Mouse (Mus musculus) C2C12 (cell line): ENCODE results near the gene Ndufaf8. TPM values are rescaled to one million over a fixed set of nuclear protein-coding genes. Genes with fewer than 3 reads are reported as not detected.

Experiments used
- H3K27me3 ChIP-seq: one replicate; pipeline ENCODE4 v1.6.1; 2011; ENCODE audit not compliant: control insufficient read depth, insufficient read depth, insufficient read length
- H3K36me3 ChIP-seq: one replicate; pipeline ENCODE4 v1.6.1; 2011; ENCODE audit not compliant: control insufficient read depth, insufficient read depth
- H3K4me3 ChIP-seq: one replicate; pipeline ENCODE4 v1.5.1; 2011; ENCODE audit warnings: mild to moderate bottlenecking, control low read depth; ENCODE audit not compliant: poor library complexity, insufficient read depth, severe bottlenecking
- H3K79me2 ChIP-seq: one replicate; pipeline ENCODE4 v1.6.1; 2011; ENCODE audit not compliant: control insufficient read depth, insufficient read depth
- H3K79me3 ChIP-seq: one replicate; pipeline ENCODE4 v1.6.1; 2011; ENCODE audit warnings: low read depth, control low read depth
- H3ac ChIP-seq: one replicate; pipeline ENCODE3; 2011; ENCODE audit warnings: low read depth; ENCODE audit not compliant: control insufficient read depth, insufficient read length
- CEBPB ChIP-seq: IDR thresholded peaks from one replicate; pipeline ENCODE4 v1.6.1; 2011; ENCODE audit warnings: low read depth, mild to moderate bottlenecking, control low read depth, moderate library complexity
- CTCF ChIP-seq: IDR thresholded peaks from one replicate; pipeline ENCODE4 v1.5.1; 2011; ENCODE audit not compliant: control insufficient read depth, insufficient read depth, insufficient read length
- FOSL1 ChIP-seq: IDR thresholded peaks from one replicate; pipeline ENCODE4 v1.8.0; 2011; ENCODE audit warnings: mild to moderate bottlenecking, low read length; ENCODE audit not compliant: poor library complexity, insufficient read depth, severe bottlenecking
- MAX ChIP-seq: IDR thresholded peaks from one replicate; pipeline ENCODE4 v1.6.1; 2011; ENCODE audit warnings: mild to moderate bottlenecking, control low read depth
- MYOD1 ChIP-seq: IDR thresholded peaks from one replicate; pipeline ENCODE4 v1.6.1; 2011; ENCODE audit warnings: low read depth; ENCODE audit not compliant: control insufficient read depth, insufficient read length
- MYOG ChIP-seq: IDR thresholded peaks from one replicate; pipeline ENCODE4 v1.6.1; 2011; ENCODE audit not compliant: control insufficient read depth, insufficient read length; ENCODE audit errors: extremely low read depth
- USF1 ChIP-seq: IDR thresholded peaks from one replicate; pipeline ENCODE4 v1.6.1; 2011; ENCODE audit warnings: low read depth, mild to moderate bottlenecking, control low read depth, moderate library complexity
- polyA plus RNA-seq: library from polyadenylated mRNA; unstranded; fragments of >200 nt; fragmentation: generic; extraction: Trizol; gene quantifications from one replicate; pipeline ENCODE4 v1.2.1, GENCODE M21; 2012; ENCODE audit warnings: missing spikeins

The Ndufaf8 gene
- polyA plus RNA-seq, 1 experiment: 59.0 TPM

DNA sequence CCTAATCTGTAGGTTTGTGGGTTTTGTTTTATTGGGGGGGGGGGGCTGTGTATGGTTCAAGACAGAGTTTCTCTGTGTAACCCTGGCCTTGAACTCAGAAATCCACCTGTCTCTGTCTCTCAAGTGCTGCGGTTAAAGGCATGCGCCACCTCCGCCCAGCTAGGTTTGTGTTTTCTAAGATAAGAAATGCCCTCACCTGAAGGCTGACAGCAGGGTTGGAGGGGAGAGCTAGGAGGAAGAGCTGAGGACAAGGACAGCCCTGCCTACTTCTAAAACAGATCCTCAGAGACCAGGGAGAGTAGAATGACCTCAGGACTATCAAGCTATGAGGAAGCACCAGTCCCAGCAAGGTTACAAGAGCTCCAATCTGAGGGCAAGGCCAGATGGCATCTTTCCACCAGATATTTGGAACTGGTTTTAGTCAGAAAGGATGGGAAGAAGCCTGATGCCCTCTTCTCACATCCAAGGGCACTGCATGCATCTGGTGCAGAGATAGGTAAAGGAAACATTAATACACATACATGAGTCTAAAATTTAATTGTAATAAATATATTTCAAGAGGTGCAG lies 4.8 kb downstream of the Ndufaf8 start:
- H3K79me2 ChIP-seq: peaks cover 10% of the 10 kb centered on the region
- no peak overlapping the region for H3ac ChIP-seq
- peaks cover 41% of the 10 kb centered on the region for H3K36me3 ChIP-seq
- no peak overlapping the region for H3K4me3 ChIP-seq
- H3K27me3 ChIP-seq: no peaks in the 10 kb centered on the region
- H3K79me3 ChIP-seq: peaks cover 2% of the 10 kb centered on the region
- no peak for TF ChIP-seq USF1

DNA sequence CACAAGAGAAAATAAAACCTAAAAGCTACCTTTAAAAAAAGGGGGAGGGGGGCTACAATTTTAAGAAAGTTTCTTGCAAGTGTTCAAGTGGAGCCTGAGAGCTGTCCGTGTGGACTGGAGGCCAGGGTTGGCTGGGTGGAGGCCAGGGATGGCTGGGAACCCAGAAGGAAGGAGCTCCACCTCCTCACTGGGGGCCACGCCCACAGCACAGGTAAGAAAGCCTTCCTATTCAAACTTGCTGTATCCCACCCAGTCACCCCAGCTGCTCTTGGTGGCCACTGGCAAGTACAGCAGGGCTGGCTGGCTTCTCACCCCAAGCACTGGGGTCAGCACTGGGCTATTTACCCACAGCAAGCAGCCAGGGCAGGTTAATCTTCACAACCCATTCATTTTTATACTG lies 8.3 kb downstream of the Ndufaf8 start:
- peaks cover 50% of the 10 kb centered on the region for H3K36me3 ChIP-seq
- no peak for TF ChIP-seq FOSL1
- no peak for TF ChIP-seq USF1
- no peak for TF ChIP-seq MAX
- TF ChIP-seq CEBPB: no peak
- TF ChIP-seq MYOD1: no peak
- TF ChIP-seq MYOG: no peak
- TF ChIP-seq CTCF: no peak
- no peaks in the 10 kb centered on the region for H3K27me3 ChIP-seq
- no peak overlapping the region for H3K4me3 ChIP-seq
- H3ac ChIP-seq: no peak overlapping the region
- no peaks in the 10 kb centered on the region for H3K79me3 ChIP-seq
- H3K79me2 ChIP-seq: no peaks in the 10 kb centered on the region

DNA sequence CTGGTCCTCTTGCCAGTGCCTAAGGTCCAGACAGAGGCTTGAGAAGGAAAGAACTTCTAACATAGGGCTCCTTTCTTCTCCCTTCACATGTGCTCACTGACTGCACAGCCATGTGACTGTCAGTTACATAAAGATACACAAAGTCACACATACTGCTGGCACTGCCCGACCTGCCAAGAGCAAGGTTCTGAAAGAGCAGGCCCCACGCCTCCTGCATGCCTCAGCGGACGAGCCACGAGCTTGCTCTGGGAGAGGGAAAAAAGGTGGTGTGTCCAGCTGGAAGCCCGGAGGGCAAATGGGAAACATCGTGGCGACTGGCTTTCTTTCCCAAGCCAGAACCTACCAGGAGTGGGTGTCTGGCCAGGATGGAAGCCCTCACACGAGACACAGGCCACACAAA lies 9.1 kb downstream of the Ndufaf8 start:
- TF ChIP-seq USF1: no peak
- no peak for TF ChIP-seq CEBPB
- no peak for TF ChIP-seq MYOG
- TF ChIP-seq MYOD1: no peak
- TF ChIP-seq CTCF: no peak
- TF ChIP-seq MAX: no peak
- no peak for TF ChIP-seq FOSL1
- no peaks in the 10 kb centered on the region for H3K79me2 ChIP-seq
- peaks cover 50% of the 10 kb centered on the region for H3K36me3 ChIP-seq
- H3K27me3 ChIP-seq: no peaks in the 10 kb centered on the region
- no peak overlapping the region for H3ac ChIP-seq
- no peak overlapping the region for H3K4me3 ChIP-seq
- H3K79me3 ChIP-seq: no peaks in the 10 kb centered on the region

DNA sequence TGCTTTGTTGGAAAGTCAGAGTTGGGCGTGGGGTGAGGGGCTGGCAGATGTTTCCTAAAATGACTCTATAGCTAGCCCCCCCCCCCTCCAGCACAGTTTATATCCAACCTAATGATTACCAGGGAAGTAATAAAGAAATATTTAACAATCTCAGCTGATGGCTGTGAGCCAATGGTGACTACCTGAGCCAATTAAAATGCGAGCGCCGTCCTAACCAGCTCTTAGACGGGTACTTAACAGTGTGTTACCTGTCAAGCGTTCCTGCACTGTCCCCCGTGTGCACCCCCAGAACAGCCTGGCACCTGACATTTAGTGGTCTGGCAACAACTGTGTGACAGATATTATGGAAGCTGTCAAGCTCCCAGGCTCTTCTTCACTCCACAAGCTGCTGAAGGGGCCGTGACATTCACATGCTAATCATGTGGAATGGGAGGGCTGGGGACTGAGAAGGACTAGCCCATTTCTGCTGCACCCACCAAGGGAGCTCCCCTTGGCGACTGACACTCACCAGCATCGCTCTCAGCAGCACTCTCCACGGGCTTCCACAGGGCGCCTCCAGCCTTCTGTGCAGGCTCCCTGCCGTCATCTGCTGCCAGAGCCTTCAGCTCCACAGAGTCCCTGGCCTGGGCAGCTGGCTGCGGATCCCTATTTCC lies 11.0 kb downstream of the Ndufaf8 start:
- Histone ChIP-seq H3K79me2 (no peaks in the 10 kb centered on the region), H3K79me3 (no peaks in the 10 kb centered on the region), H3K4me3 (no peak overlapping the region), H3K36me3 (peaks cover 47% of the 10 kb centered on the region), H3K27me3 (no peaks in the 10 kb centered on the region), H3ac (no peak overlapping the region)
- TF ChIP-seq CEBPB (no peak), MAX (no peak), CTCF (no peak)

DNA sequence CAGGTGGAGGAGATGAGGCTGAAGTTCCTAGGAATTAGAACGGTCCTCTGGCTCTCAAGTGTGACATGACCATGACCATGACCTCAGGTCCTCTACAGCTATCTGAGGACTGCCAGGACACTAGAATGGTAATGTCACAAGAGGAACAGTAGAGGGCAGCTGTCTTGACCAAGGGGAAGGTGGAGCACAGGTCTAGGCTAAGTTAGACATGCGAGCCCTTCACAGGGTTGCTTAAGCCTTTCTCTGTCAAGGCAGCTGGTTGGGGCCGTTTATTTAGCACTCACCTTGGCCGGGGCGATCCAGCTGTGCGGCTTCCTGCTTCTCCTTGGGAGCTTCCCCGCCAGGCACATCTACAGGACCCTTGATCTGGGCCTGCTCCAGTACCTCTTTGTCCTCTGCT lies 11.8 kb downstream of the Ndufaf8 start:
- no peaks in the 10 kb centered on the region for H3K79me3 ChIP-seq
- no peaks in the 10 kb centered on the region for H3K27me3 ChIP-seq
- H3K4me3 ChIP-seq: no peak overlapping the region
- no peaks in the 10 kb centered on the region for H3K79me2 ChIP-seq
- H3ac ChIP-seq: no peak overlapping the region
- H3K36me3 ChIP-seq: peaks cover 40% of the 10 kb centered on the region
- TF ChIP-seq CTCF: no peak
- TF ChIP-seq CEBPB: no peak
- TF ChIP-seq USF1: no peak

DNA sequence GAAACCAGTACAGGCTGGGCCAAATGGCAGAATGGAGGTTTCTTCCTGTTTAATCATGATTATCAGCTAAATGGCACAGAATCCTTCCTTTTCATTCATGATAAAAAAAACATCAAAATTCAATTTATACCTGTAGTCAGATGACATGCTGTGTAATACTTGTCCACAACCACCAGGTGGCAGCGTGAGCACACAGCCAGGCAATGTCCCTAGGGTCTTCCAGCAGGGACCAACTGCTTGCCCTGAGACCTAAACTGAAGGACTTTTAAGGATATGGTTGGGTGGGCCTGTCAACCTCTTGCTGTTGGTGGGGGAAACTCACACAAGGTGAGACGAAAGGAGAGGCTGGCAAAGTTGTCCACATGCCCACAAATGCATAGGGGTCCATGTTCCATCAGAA lies 12.3 kb downstream of the Ndufaf8 start:
- Histone ChIP-seq H3K4me3 (no peak overlapping the region), H3K79me3 (no peaks in the 10 kb centered on the region), H3K79me2 (no peaks in the 10 kb centered on the region), H3K36me3 (peaks cover 38% of the 10 kb centered on the region), H3K27me3 (no peaks in the 10 kb centered on the region), H3ac (no peak overlapping the region)
- TF ChIP-seq USF1 (no peak), FOSL1 (no peak), MYOG (no peak), MAX (no peak), CTCF (peak; percentile 66), CEBPB (no peak), MYOD1 (no peak)
